11 mouse cellular contexts compared by ENCODE assay signal in the genomic region with DNA sequence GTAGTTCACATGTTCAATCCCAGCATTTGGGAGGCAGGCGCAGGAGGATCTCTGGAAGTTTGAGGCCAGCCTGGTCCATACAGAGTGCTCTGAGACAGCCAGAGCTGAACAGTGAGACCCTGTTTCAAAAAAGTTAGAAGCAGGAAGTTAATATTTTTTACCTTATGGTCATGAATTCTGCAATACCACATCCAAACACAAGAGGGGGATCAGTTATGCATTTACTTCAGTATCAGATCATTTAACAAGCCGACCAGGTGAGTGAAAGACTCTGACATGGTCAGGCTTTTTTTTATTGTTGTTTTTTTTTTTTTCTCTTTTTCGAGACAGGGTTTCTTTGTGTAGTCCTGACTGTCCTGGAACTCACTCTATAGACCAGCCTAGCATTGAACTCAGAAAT. TPM values are rescaled to one million over a fixed set of nuclear protein-coding genes. Genes with fewer than 3 reads are reported as not detected.
DNase-seq lines count a peak whose midpoint lies in the region; ATAC-seq and TF ChIP-seq lines count a peak whose summit lies in the region.
"Had no signal": no experiment of that assay in that cellular context is flagged by ENCODE, and none has a peak within 500 bp of the region (broad histone marks: within the 10 kb centered on the region; RNA-seq: fewer than 3 reads in every experiment).

No protein-coding gene starts in this region.

- no peak for TF ChIP-seq POLR2A in small intestine, adult 2 months (IDR thresholded peaks at IDR 0.05; ENCODE audit: low read depth, low read length)

- H3K27me3 ChIP-seq in embryonic facial prominence, embryonic 11.5 days (ENCODE audit: control insufficient read depth, insufficient read depth, low read length), result no peaks in the 10 kb centered on the region
- H3K27me3 ChIP-seq in embryonic facial prominence, embryonic 10.5 days (replicated peaks; ENCODE audit: low read depth, poor library complexity, severe bottlenecking), result peaks cover 8% of the 10 kb centered on the region; the same call in 1 of the 2 replicates
- H3K27me3 ChIP-seq in midbrain, embryonic 11.5 days (ENCODE audit: control insufficient read depth, insufficient read depth, low read length), result no peaks in the 10 kb centered on the region
- peaks cover 7% of the 10 kb centered on the region; the same call in 1 of the 2 replicates for H3K27me3 ChIP-seq in midbrain, embryonic 13.5 days
- H3K27me3 ChIP-seq in small intestine, adult 2 months (ENCODE audit: control insufficient read depth, insufficient read depth, low read length), result no peaks in the 10 kb centered on the region
- H3K27me3 ChIP-seq: lung, embryonic 15.5 days; stomach, embryonic 15.5 days had no signal

- no peak overlapping the region for H3K9ac ChIP-seq in embryonic facial prominence, embryonic 11.5 days (replicated peaks; ENCODE audit: low read length)
- H3K9ac ChIP-seq in midbrain, embryonic 11.5 days (ENCODE audit: low read length), result no peak overlapping the region
- no peak overlapping the region for H3K9ac ChIP-seq in midbrain, embryonic 13.5 days (replicated peaks)
- H3K9ac ChIP-seq: lung, embryonic 15.5 days; stomach, embryonic 15.5 days had no signal

- peak; percentile 80 for DNase-seq in embryonic facial prominence, embryonic 11.5 days (ENCODE audit: low spot score)
- no peak for DNase-seq in embryonic facial prominence, embryonic 10.5 days (ENCODE audit: low spot score)
- DNase-seq in midbrain, embryonic 11.5 days (ENCODE audit: low spot score, missing footprints), result peak; percentile 93
- DNase-seq in frontal cortex, postnatal 10 days (ENCODE audit: low spot score in 2 of 2), result no peak
- DNase-seq in right cerebral cortex, postnatal 10 days (ENCODE audit: low spot score in 2 of 2), result no peak
- DNase-seq: gastrocnemius, postnatal 14 days had no signal

- peaks cover 8% of the 10 kb centered on the region; the same call in 1 of the 2 replicates for H3K36me3 ChIP-seq in embryonic facial prominence, embryonic 11.5 days (replicated peaks; ENCODE audit: control insufficient read depth, insufficient read depth, low read depth, low read length)
- H3K36me3 ChIP-seq in embryonic facial prominence, embryonic 10.5 days (replicated peaks), result peaks cover 16% of the 10 kb centered on the region
- peaks cover 6% of the 10 kb centered on the region; the same call in 1 of the 2 replicates for H3K36me3 ChIP-seq in midbrain, embryonic 11.5 days (ENCODE audit: control insufficient read depth, insufficient read depth, low read length)
- H3K36me3 ChIP-seq in midbrain, embryonic 13.5 days, result peaks cover 12% of the 10 kb centered on the region
- H3K36me3 ChIP-seq in small intestine, adult 2 months (ENCODE audit: control insufficient read depth, insufficient read depth, low read length), result peaks cover 13% of the 10 kb centered on the region

- H3K27ac ChIP-seq in embryonic facial prominence, embryonic 11.5 days (replicated peaks; ENCODE audit: low read depth, low read length), result no peak overlapping the region
- H3K27ac ChIP-seq in embryonic facial prominence, embryonic 10.5 days (replicated peaks), result no peak overlapping the region
- no peak overlapping the region for H3K27ac ChIP-seq in midbrain, embryonic 11.5 days (ENCODE audit: low read depth, low read length)
- no peak overlapping the region for H3K27ac ChIP-seq in midbrain, embryonic 13.5 days
- H3K27ac ChIP-seq in small intestine, adult 2 months (ENCODE audit: insufficient read depth, low read depth, low read length), result no peak overlapping the region
- H3K27ac ChIP-seq: lung, embryonic 15.5 days; stomach, embryonic 15.5 days had no signal

- no peaks in the 10 kb centered on the region for H3K9me3 ChIP-seq in embryonic facial prominence, embryonic 11.5 days (replicated peaks; ENCODE audit: control insufficient read depth, low read length)
- H3K9me3 ChIP-seq in embryonic facial prominence, embryonic 10.5 days, result no peaks in the 10 kb centered on the region
- H3K9me3 ChIP-seq in midbrain, embryonic 11.5 days (ENCODE audit: control insufficient read depth, low read length), result no peaks in the 10 kb centered on the region
- H3K9me3 ChIP-seq in midbrain, embryonic 13.5 days, result no peaks in the 10 kb centered on the region
- H3K9me3 ChIP-seq: lung, embryonic 15.5 days; stomach, embryonic 15.5 days had no signal

- H3K4me1 ChIP-seq in embryonic facial prominence, embryonic 11.5 days (ENCODE audit: control insufficient read depth, insufficient read depth, low read length), result peaks cover 4% of the 10 kb centered on the region
- H3K4me1 ChIP-seq in embryonic facial prominence, embryonic 10.5 days, result peaks cover 14% of the 10 kb centered on the region
- H3K4me1 ChIP-seq in midbrain, embryonic 11.5 days (ENCODE audit: control insufficient read depth, insufficient read depth, low read length), result peaks cover 9% of the 10 kb centered on the region
- peaks cover 19% of the 10 kb centered on the region for H3K4me1 ChIP-seq in midbrain, embryonic 13.5 days (replicated peaks)
- H3K4me1 ChIP-seq in small intestine, adult 2 months (ENCODE audit: control insufficient read depth, insufficient read depth, insufficient read length, low read length), result peaks cover 6% of the 10 kb centered on the region; the same call in 1 of the 2 replicates

- peak; percentile 23; the same call in 1 of the 2 replicates for TF ChIP-seq CTCF in small intestine, adult 2 months (IDR thresholded peaks at IDR 0.05; ENCODE audit: extremely low read depth, insufficient read length, insufficient replicate concordance, low read depth, low read length)

- H3K4me2 ChIP-seq in embryonic facial prominence, embryonic 11.5 days (ENCODE audit: low read depth, low read length), result no peak overlapping the region
- H3K4me2 ChIP-seq in midbrain, embryonic 11.5 days, result no peak overlapping the region
- H3K4me2 ChIP-seq in midbrain, embryonic 13.5 days (replicated peaks), result no peak overlapping the region
- H3K4me2 ChIP-seq: lung, embryonic 15.5 days; stomach, embryonic 15.5 days had no signal

- 46% methylated on average over 3 of the region's 3 CpGs for WGBS in embryonic facial prominence, embryonic 11.5 days
- WGBS in embryonic facial prominence, embryonic 10.5 days, result 56% methylated on average over 3 of the region's 3 CpGs
- 60% methylated on average over 3 of the region's 3 CpGs for WGBS in midbrain, embryonic 11.5 days
- 57% methylated on average over 3 of the region's 3 CpGs for WGBS in midbrain, embryonic 13.5 days
- WGBS in small intestine, adult 2 months, result 25% methylated on average over 3 of the region's 3 CpGs

- no peak overlapping the region for H3K4me3 ChIP-seq in embryonic facial prominence, embryonic 11.5 days (ENCODE audit: low read depth, low read length)
- no peak overlapping the region for H3K4me3 ChIP-seq in embryonic facial prominence, embryonic 10.5 days
- no peak overlapping the region for H3K4me3 ChIP-seq in midbrain, embryonic 11.5 days (ENCODE audit: low read depth, low read length)
- H3K4me3 ChIP-seq in midbrain, embryonic 13.5 days (replicated peaks), result no peak overlapping the region
- H3K4me3 ChIP-seq in small intestine, adult 2 months (ENCODE audit: low read depth, low read length), result no peak overlapping the region
- H3K4me3 ChIP-seq: lung, embryonic 15.5 days; stomach, embryonic 15.5 days had no signal

- no peak for ATAC-seq in embryonic facial prominence, embryonic 11.5 days (replicated peaks; ENCODE audit: insufficient number of reproducible peaks, low FRiP score, low TSS enrichment, low read depth)
- ATAC-seq in midbrain, embryonic 11.5 days (ENCODE audit: low FRiP score), result no peak
- ATAC-seq in midbrain, embryonic 13.5 days, result no peak
- ATAC-seq in erythroid progenitor cell, adult 5-6 weeks (replicated peaks; ENCODE audit: low FRiP score, poor library complexity, severe bottlenecking), result peak; percentile 49; the same call in 1 of the 2 replicates

RNA-seq across cellular contexts. Expression of a gene that starts 2.5 kb away (rescaled TPM):
- polyA plus RNA-seq in embryonic facial prominence, embryonic 11.5 days (2014; fragmentation: Nextera tagmentation; extraction: Ambion mirVana), result 776 and 796 TPM in 2 replicates
- polyA plus RNA-seq in embryonic facial prominence, embryonic 10.5 days (2016; fragmentation: Nextera tagmentation; extraction: Ambion mirVana), result 686 and 696 TPM in 2 replicates
- polyA plus RNA-seq in midbrain, embryonic 11.5 days (2014; fragmentation: Nextera tagmentation; extraction: Ambion mirVana), result 664 and 673 TPM in 2 replicates
- 416 and 429 TPM in 2 replicates for polyA plus RNA-seq in midbrain, embryonic 13.5 days (2015; fragmentation: Nextera tagmentation; extraction: Ambion mirVana)
- 759 and 847 TPM in 2 replicates for total RNA-seq in erythroid progenitor cell, adult 5-6 weeks (2015; ENCODE audit: low replicate concordance)
- total RNA-seq in erythroid progenitor cell, adult 5-6 weeks (2017; ENCODE audit: low replicate concordance), result 373 and 474 TPM in 2 replicates
- polyA plus RNA-seq in small intestine, adult 2 months (2012; rRNA removed), result 116 and 161 TPM in 2 replicates

RNA-seq across cellular contexts. Expression of a gene that starts 10.5 kb away (rescaled TPM):
- 25.1 and 26.6 TPM in 2 replicates for polyA plus RNA-seq in embryonic facial prominence, embryonic 11.5 days (2014; fragmentation: Nextera tagmentation; extraction: Ambion mirVana)
- 25.0 and 25.4 TPM in 2 replicates for polyA plus RNA-seq in embryonic facial prominence, embryonic 10.5 days (2016; fragmentation: Nextera tagmentation; extraction: Ambion mirVana)
- polyA plus RNA-seq in midbrain, embryonic 11.5 days (2014; fragmentation: Nextera tagmentation; extraction: Ambion mirVana), result 24.5 and 25.2 TPM in 2 replicates
- 22.9 and 23.2 TPM in 2 replicates for polyA plus RNA-seq in midbrain, embryonic 13.5 days (2015; fragmentation: Nextera tagmentation; extraction: Ambion mirVana)
- total RNA-seq in erythroid progenitor cell, adult 5-6 weeks (2015; ENCODE audit: low replicate concordance), result 19.3 and 20.9 TPM in 2 replicates
- total RNA-seq in erythroid progenitor cell, adult 5-6 weeks (2017; ENCODE audit: low replicate concordance), result 36.9 and 44.9 TPM in 2 replicates
- polyA plus RNA-seq in small intestine, adult 2 months (2012; rRNA removed), result 10.4 and 14.2 TPM in 2 replicates

RNA-seq across cellular contexts. Expression of a gene that starts 18.3 kb away (rescaled TPM):
- 5.7 and 7.2 TPM in 2 replicates for polyA plus RNA-seq in embryonic facial prominence, embryonic 11.5 days (2014; fragmentation: Nextera tagmentation; extraction: Ambion mirVana)
- polyA plus RNA-seq in embryonic facial prominence, embryonic 10.5 days (2016; fragmentation: Nextera tagmentation; extraction: Ambion mirVana), result 4.4 and 5.0 TPM in 2 replicates
- polyA plus RNA-seq in midbrain, embryonic 11.5 days (2014; fragmentation: Nextera tagmentation; extraction: Ambion mirVana), result 8.0 and 9.7 TPM in 2 replicates
- 16.8 and 18.0 TPM in 2 replicates for polyA plus RNA-seq in midbrain, embryonic 13.5 days (2015; fragmentation: Nextera tagmentation; extraction: Ambion mirVana)
- total RNA-seq in erythroid progenitor cell, adult 5-6 weeks (2015; ENCODE audit: low replicate concordance), result 214 and 233 TPM in 2 replicates
- total RNA-seq in erythroid progenitor cell, adult 5-6 weeks (2017; ENCODE audit: low replicate concordance), result 286 and 356 TPM in 2 replicates
- polyA plus RNA-seq in small intestine, adult 2 months (2012; rRNA removed), result 12.2 and 28.8 TPM in 2 replicates

Comparison
In these comparisons a context has a peak if more than half of its experiments do, and no peak if none do; other contexts are left out.
1. DNase-seq: peak in embryonic facial prominence, embryonic 11.5 days (single experiment) and midbrain, embryonic 11.5 days (single experiment); none in embryonic facial prominence, embryonic 10.5 days (single experiment), frontal cortex, postnatal 10 days (0 of 2) and right cerebral cortex, postnatal 10 days (0 of 2).